Mouse (Mus musculus): ENCODE results near the gene 1700019A02Rik. TPM values are rescaled to one million over a fixed set of nuclear protein-coding genes. Genes with fewer than 3 reads are reported as not detected.

1700019A02Rik gene
- not detected in 2 replicates for polyA plus RNA-seq (2012; rRNA removed)

GRCm38 (mm10) chr1:53187536-53187935, at the start of gene 1700019A02Rik:
TSS of gene 1700019A02Rik (minus strand) at chr1:53187636.
- no peak within 1 kb of the TSS for H3K27ac ChIP-seq (ENCODE audit: insufficient read depth, low read depth, low read length)
- no peaks in the 10 kb centered on the region for H3K36me3 ChIP-seq (ENCODE audit: control insufficient read depth, insufficient read depth, low read length)
- H3K27me3 ChIP-seq (ENCODE audit: control insufficient read depth, insufficient read depth, low read length) = no peaks in the 10 kb centered on the region
- no peak for TF ChIP-seq CTCF (IDR thresholded peaks at IDR 0.05; ENCODE audit: extremely low read depth, insufficient read length, insufficient replicate concordance, low read depth, low read length)
- no peak for TF ChIP-seq POLR2A (IDR thresholded peaks at IDR 0.05; ENCODE audit: low read depth, low read length)
- H3K4me1 ChIP-seq (ENCODE audit: control insufficient read depth, insufficient read depth, insufficient read length, low read length) = no peaks in the 10 kb centered on the region
- 94% methylated on average over 8 of the region's 8 CpGs for WGBS
- H3K4me3 ChIP-seq (ENCODE audit: low read depth, low read length) = no peak within 1 kb of the TSS

GRCm38 (mm10) chr1:53226063-53226462, 38.6 kb upstream of the 1700019A02Rik start:
- no peak overlapping the region for H3K27ac ChIP-seq (ENCODE audit: insufficient read depth, low read depth, low read length)
- TF ChIP-seq POLR2A (IDR thresholded peaks at IDR 0.05; ENCODE audit: low read depth, low read length) (no peak), CTCF (IDR thresholded peaks at IDR 0.05; ENCODE audit: extremely low read depth, insufficient read length, insufficient replicate concordance, low read depth, low read length) (no peak)
- no peak overlapping the region for H3K4me3 ChIP-seq (ENCODE audit: low read depth, low read length)
- WGBS = 95% methylated on average over 1 of the region's 1 CpGs
- 0 out of 2 replicates have a peak, but pooled peaks cover 1% of the 10 kb centered on the region for H3K36me3 ChIP-seq (ENCODE audit: control insufficient read depth, insufficient read depth, low read length)
- H3K4me1 ChIP-seq (ENCODE audit: control insufficient read depth, insufficient read depth, insufficient read length, low read length) = no peaks in the 10 kb centered on the region
- H3K27me3 ChIP-seq (ENCODE audit: control insufficient read depth, insufficient read depth, low read length) = no peaks in the 10 kb centered on the region

DNA sequence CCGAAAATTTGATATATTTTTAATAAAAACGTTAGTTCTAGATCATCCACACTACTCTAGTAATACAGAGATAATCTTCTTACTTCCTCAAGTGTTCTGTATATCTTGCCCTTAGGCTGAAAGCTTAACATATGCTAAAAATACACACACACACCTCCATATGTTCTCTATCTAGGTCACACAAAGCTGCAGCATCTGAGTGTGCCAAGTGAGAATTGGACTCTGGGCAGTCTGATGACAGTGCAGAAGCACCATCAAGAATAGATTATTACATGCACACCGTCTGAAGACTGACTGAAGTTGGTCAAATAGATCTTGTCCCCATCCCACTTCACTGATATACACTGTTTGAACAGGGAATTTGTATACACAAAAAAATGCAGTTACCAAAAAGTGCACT, 38.2 kb upstream of the 1700019A02Rik start:
- 0 out of 2 replicates have a peak, but pooled peaks cover 1% of the 10 kb centered on the region for H3K36me3 ChIP-seq (ENCODE audit: control insufficient read depth, insufficient read depth, low read length)
- H3K27ac ChIP-seq (ENCODE audit: insufficient read depth, low read depth, low read length) = no peak overlapping the region
- TF ChIP-seq CTCF (IDR thresholded peaks at IDR 0.05; ENCODE audit: extremely low read depth, insufficient read length, insufficient replicate concordance, low read depth, low read length) = no peak
- TF ChIP-seq POLR2A (IDR thresholded peaks at IDR 0.05; ENCODE audit: low read depth, low read length) = no peak
- H3K4me1 ChIP-seq (ENCODE audit: control insufficient read depth, insufficient read depth, insufficient read length, low read length) = no peaks in the 10 kb centered on the region
- 87% methylated on average over 3 of the region's 3 CpGs for WGBS
- no peaks in the 10 kb centered on the region for H3K27me3 ChIP-seq (ENCODE audit: control insufficient read depth, insufficient read depth, low read length)
- H3K4me3 ChIP-seq (ENCODE audit: low read depth, low read length) = no peak overlapping the region

DNA sequence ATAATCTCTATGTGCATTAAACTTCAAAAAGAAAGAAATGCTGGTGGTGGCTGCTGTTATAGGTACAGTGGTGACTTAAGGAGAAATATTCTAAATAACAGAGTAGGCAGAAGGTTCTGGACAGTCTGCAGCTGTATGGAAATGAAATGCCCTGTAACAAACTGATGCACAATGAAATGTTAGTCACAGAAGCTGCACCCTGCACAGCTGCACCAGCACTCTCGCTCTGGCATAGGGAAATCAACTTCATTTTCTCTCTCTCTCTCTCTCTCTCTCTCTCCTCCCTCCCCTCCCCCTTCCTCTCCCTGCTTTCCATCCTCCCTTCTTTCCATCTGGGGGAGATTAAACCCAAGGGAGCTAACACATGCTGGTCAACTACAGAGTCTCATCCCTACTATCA, 37.3 kb upstream of the 1700019A02Rik start:
- TF ChIP-seq CTCF (IDR thresholded peaks at IDR 0.05; ENCODE audit: extremely low read depth, insufficient read length, insufficient replicate concordance, low read depth, low read length) (no peak), POLR2A (IDR thresholded peaks at IDR 0.05; ENCODE audit: low read depth, low read length) (no peak)
- Histone ChIP-seq H3K4me1 (ENCODE audit: control insufficient read depth, insufficient read depth, insufficient read length, low read length) (no peaks in the 10 kb centered on the region), H3K27me3 (ENCODE audit: control insufficient read depth, insufficient read depth, low read length) (no peaks in the 10 kb centered on the region), H3K4me3 (ENCODE audit: low read depth, low read length) (no peak overlapping the region), H3K36me3 (ENCODE audit: control insufficient read depth, insufficient read depth, low read length) (0 out of 2 replicates have a peak, but pooled peaks cover 1% of the 10 kb centered on the region), H3K27ac (ENCODE audit: insufficient read depth, low read depth, low read length) (no peak overlapping the region)
- WGBS = 95% methylated on average over 1 of the region's 1 CpGs

- Histone ChIP-seq H3K4me3 (ENCODE audit: low read depth, low read length) (no peak overlapping the region), H3K27ac (ENCODE audit: insufficient read depth, low read depth, low read length) (no peak overlapping the region), H3K4me1 (ENCODE audit: control insufficient read depth, insufficient read depth, insufficient read length, low read length) (no peaks in the 10 kb centered on the region), H3K36me3 (ENCODE audit: control insufficient read depth, insufficient read depth, low read length) (peaks cover 9% of the 10 kb centered on the region), H3K27me3 (ENCODE audit: control insufficient read depth, insufficient read depth, low read length) (no peaks in the 10 kb centered on the region)
- TF ChIP-seq CTCF (IDR thresholded peaks at IDR 0.05; ENCODE audit: extremely low read depth, insufficient read length, insufficient replicate concordance, low read depth, low read length) (no peak), POLR2A (IDR thresholded peaks at IDR 0.05; ENCODE audit: low read depth, low read length) (no peak)
Measured at GRCm38 (mm10) chr1:53210136-53210535, 22.7 kb upstream of the 1700019A02Rik start.

DNA sequence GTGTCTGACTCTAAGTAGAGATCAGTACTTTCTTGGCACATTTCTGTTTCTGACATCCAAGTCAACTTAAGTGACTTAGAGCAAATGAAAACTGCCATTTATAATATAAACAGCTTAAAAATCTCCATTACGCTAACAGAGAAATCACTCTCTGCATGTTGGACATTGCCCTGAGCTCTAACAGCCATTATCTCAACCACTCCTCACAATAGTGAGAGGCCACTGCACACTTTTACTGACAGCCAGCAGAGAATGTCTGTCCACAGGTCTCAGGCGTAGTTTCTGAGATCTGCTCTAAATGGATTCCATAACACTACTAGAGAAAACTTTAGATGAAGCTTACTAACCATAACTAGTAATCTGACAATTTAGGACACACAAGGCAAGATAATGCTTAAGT, 16.5 kb upstream of the 1700019A02Rik start:
- no peak for TF ChIP-seq POLR2A (IDR thresholded peaks at IDR 0.05; ENCODE audit: low read depth, low read length)
- no peak for TF ChIP-seq CTCF (IDR thresholded peaks at IDR 0.05; ENCODE audit: extremely low read depth, insufficient read length, insufficient replicate concordance, low read depth, low read length)
- Histone ChIP-seq H3K4me1 (ENCODE audit: control insufficient read depth, insufficient read depth, insufficient read length, low read length) (no peaks in the 10 kb centered on the region), H3K36me3 (ENCODE audit: control insufficient read depth, insufficient read depth, low read length) (0 out of 2 replicates have a peak, but pooled peaks cover 2% of the 10 kb centered on the region), H3K4me3 (ENCODE audit: low read depth, low read length) (no peak overlapping the region), H3K27ac (ENCODE audit: insufficient read depth, low read depth, low read length) (no peak overlapping the region), H3K27me3 (ENCODE audit: control insufficient read depth, insufficient read depth, low read length) (no peaks in the 10 kb centered on the region)
- WGBS = 90% methylated on average over 2 of the region's 2 CpGs

GRCm38 (mm10) chr1:53201630-53202199, 14.3 kb upstream of the 1700019A02Rik start:
- H3K4me3 ChIP-seq (ENCODE audit: low read depth, low read length) = no peak overlapping the region
- TF ChIP-seq CTCF (IDR thresholded peaks at IDR 0.05; ENCODE audit: extremely low read depth, insufficient read length, insufficient replicate concordance, low read depth, low read length) (no peak), POLR2A (IDR thresholded peaks at IDR 0.05; ENCODE audit: low read depth, low read length) (no peak)
- no peaks in the 10 kb centered on the region for H3K27me3 ChIP-seq (ENCODE audit: control insufficient read depth, insufficient read depth, low read length)
- H3K27ac ChIP-seq (ENCODE audit: insufficient read depth, low read depth, low read length) = no peak overlapping the region
- WGBS = 77% methylated on average over 2 of the region's 2 CpGs
- H3K36me3 ChIP-seq (ENCODE audit: control insufficient read depth, insufficient read depth, low read length) = 0 out of 2 replicates have a peak, but pooled peaks cover 2% of the 10 kb centered on the region
- H3K4me1 ChIP-seq (ENCODE audit: control insufficient read depth, insufficient read depth, insufficient read length, low read length) = no peaks in the 10 kb centered on the region
